Mouse (Mus musculus): ENCODE data around the gene Tiam2.

DNA sequence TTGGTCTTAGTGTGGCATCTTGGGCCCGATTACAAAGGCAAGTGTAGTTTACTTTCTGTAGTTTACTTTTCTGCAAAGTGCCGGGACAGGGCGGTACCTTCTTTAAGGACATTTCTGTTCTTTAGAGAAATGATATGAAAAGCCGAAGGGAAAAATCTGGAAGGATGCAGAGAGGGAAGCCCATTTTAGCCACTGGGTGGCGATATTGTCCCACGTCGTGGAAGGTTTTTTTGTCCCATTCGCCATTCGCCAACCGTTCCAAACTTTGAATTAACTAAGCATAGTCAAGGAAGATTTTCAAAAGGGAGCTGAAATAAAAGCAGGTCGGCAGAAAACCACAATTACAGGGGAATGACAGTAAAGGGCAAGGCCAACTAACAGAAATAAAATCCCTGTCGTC is 244.5 kb downstream of the Tiam2 start:
- no peak for TF ChIP-seq POLR2A (IDR thresholded peaks at IDR 0.05; ENCODE audit: control insufficient read depth, low read depth, low read length)
- peak; percentile 36; the same call in 1 of the 2 replicates for TF ChIP-seq CTCF (IDR thresholded peaks at IDR 0.05; ENCODE audit: control insufficient read depth, insufficient read depth, insufficient replicate concordance, low read depth, low read length)
